Mouse (Mus musculus) MN1 (cell line): ENCODE data around the gene Aldh3b3.
"Not testable (repeated sequence)": the region's sequence is repeated elsewhere in the genome, so short reads cannot be mapped to it uniquely, and the experiment has no call there.

Experiments
- DNase-seq: peaks from one replicate; pipeline ENCODE4 v3.0.0-alpha.2; 2016; ENCODE audit warnings: low spot score

The Aldh3b3 gene

DNA sequence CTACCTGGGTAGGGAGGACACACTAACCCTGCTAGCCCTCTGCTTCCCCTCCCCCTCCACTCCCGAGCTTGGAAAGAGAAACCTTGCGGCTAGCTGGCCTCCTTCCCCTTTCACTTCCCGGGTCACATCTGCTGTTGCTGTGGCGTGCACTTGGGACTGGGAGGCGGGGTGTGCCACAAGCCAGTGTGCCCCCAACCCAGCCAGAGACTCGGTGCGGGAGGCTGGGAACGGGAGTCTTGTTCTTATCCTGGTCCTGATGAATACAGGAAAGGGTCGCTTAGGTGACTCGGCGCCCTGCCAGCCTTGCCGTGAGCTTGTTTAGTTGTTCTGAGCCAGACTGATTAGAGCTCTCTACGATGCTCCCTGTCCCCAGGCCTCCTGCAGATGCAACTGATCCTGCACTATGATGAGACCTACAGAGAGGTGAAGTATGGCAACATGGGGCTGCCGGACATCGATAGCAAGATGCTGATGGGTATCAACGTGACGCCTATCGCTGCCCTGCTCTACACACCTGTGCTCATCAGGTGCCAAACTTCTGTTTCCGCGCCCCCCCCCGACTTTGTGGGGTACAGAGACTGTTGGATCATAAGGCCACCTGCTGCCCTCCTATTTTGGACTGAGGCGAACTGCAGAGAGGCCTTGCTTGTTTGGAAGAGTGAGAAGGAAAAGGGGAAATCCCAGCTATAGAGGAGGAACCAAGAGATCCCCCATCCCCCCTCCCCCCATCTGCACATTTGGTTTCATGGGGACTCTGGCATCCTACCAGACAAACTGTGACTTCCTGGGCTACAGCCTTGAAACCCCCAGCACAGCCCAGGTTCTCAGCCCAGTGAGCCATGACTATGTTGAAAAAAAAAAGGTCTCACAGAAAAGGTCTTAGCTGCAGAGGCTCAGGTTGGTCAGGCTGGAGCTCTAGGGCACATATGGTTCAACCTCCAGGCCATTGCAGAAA, 22.3 kb upstream of the Aldh3b3 start:
- peak; percentile 43 for DNase-seq

DNA sequence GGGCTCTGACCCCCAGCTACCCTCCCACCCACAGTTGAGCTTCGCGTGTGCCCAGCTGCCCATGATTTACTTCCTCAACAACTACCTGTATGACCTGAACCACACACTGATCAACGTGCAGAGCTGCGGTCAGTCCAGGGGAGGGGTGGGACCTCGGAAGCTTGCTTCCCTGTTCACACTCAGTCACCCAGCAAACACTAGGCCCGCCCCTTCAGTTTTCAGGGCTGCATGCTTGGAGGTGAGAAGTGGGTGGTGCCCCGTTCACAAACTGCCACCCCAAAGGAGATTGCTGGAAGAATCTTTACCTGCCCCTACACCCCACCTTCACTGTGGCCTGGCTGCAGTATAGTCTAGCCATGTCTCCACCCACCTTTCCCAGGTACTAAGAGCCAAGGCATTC, 16.1 kb upstream of the Aldh3b3 start:
- DNase-seq: no peak

DNA sequence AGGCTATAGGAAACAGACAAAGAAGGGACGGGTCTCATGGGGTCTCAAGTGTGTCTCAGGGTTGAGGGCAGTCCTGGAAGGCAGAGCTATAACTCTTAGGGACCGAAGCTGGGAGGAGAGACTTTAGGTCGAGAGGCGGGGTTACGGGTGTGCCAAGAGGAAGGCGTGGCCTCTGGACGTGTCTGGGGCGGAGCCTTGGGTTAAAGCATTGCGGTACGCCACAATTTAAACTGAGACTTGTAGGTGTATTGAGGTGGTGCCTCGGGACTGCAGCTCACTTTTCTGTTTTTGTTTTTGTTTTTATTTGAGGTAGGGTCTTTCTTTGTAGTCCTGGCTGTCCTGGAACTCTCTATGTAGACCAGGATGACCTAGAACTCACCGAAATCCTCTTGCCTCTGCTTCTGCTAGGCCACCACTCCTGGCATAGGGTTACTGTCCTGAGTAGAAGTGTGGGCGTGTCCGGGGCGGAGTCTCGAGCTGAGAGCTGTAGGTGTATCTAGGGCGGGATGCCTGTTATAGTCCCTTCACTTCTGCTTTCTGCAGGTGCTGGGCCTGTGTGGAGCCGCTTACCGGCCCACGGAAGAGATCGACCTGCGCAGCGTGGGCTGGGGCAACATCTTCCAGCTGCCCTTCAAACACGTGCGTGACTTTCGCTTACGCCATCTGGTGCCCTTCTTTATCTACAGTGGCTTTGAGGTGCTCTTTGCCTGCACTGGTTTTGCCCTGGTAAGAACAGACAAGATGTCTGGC, 15.3 kb upstream of the Aldh3b3 start:
- no peak for DNase-seq

DNA sequence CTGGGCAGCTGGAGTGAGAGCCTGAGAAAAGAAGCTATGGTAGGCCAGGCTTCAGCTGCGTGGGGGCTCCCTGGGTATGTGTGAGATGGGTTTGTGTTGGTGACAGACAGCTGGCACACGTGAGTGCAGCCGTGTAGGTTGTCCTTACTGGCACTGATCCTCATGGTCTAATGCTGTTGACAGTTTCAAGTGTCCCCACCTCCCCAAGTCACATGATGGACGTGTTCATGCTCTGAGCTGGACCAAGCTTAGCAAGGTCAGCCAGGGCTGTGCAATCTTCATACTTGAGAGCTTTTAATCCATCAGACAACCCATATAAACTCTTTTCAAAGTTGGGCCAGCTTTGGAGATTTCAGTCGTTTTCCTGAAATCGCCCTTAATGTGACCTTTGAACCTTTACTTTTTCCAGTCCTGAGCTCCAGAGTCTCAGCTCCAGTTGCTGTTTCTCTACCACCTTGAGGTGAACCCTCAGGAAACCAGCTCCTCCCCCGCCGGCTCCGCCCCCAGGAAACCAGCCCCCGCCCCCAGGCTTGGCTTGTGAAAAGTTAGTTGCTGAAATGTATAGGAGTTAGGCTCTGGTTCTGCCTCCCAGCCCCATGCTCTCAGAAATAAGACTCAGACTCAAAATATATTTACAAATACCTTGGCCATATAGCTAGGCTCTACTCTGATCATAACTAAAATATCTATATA, 12.4 kb upstream of the Aldh3b3 start:
- DNase-seq: no peak

DNA sequence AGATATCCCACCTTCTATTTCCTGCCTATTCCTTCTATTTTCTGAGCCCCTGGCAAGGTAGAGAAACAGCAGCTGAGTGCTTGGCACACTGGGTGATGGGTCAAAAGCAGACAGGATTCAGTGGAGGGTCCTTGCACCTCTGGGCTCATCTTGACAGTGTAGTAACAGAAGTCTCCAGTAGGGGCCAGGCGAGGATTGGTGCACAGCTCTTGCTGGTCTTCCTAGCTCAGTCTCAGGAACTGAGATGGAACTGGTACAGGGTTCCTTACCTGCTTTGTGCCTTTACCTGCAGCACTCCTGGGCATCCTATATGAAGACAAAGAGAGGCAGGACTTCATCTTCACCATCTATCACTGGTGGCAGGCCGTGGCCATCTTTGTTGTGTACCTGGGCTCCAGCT, 11.7 kb upstream of the Aldh3b3 start:
- peak; percentile 63 for DNase-seq

DNA sequence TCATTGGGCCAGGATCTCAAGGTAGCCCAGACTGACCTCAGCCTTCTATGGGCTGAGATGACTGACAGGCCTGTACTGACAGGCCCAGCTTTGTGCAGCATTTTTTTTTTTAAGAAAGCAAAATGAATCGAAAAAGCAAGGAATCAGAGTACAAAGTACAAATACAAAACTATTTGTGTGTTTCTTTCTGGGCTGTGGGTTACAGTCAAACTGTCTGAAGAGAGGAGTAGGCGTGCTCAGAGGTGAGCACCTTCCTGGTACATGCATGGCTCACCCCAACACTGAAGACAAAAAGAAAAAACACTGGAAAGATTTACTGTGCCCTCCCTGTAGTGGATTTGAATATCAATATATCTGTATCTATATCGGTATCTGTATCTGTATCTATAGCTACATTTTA, 10.6 kb upstream of the Aldh3b3 start:
- no peak for DNase-seq

DNA sequence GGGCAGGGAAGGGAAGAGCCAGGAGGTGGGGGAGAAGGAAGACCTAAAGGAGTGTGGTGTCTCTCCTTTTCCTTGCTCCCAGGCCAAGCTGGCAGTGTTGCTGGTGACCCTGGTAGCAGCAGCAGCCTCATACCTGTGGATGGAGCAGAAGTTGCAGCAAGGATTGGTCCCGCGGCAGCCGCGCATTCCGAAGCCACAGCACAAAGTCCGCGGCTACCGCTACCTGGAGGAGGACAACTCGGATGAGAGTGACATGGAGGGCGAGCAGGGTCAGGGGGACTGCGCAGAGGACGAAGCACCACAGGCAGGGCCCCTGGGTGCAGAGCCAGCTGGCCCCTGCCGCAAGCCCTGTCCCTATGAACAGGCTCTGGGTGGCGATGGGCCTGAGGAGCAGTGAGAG, 9.9 kb upstream of the Aldh3b3 start:
- no peak for DNase-seq

DNA sequence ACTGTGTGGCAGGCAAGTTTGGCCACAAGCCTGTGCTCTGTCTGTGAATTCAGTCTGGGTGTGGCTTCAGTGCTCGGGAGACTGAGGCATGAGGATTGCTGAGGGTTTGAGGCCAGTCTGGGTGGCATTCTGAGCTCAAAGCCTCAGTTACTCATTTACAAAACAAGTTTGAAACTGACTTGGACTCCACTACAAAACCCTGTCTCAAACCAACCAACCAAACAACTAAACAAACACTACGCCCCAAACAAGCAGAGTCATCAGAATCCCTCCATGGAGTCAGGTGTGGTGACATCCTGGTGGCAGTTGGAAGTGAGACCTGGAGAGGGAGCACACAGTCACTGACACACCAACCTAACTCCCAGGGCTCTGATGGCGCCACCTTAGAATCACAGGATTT, 8.1 kb upstream of the Aldh3b3 start:
- no peak for DNase-seq

DNA sequence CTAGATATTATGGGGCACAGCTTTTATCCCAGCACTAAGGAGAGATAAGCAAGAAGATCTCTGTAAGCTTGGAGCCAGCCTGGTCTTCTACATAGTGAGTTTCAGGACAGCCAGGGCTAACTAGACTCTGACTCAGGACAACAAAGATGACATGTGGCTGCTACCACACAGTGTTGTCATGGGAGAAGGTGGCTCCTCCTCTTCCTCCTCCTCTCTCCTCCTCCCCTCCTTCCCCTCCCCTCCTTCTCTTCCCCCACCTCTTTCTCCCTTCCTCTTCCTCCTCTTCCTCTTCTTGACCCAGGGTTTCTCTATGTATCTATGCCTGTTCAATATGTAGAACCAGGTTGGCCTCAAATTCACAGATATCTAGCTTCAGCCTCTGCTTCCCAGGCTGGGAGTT, 7.0 kb upstream of the Aldh3b3 start:
- DNase-seq: no peak

DNA sequence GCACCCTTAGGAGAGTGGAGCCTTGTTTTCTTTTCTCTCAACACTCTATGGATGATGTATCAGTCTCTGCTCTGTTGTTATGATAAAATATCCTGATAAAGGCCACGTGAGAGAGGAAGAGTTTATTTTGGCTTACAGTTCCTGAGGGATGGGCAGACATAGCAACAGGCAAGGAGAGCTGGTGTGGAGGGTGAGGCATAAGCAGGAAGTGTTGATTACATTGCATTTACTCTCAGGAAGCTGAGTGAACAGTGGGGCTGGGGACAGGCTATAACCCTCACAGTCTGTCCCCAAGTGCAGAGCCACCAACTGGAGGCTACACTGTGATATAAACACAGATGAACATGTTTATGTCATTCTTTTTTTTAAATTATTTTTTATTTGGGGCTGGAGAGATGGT, 6.3 kb upstream of the Aldh3b3 start:
- no peak for DNase-seq

DNA sequence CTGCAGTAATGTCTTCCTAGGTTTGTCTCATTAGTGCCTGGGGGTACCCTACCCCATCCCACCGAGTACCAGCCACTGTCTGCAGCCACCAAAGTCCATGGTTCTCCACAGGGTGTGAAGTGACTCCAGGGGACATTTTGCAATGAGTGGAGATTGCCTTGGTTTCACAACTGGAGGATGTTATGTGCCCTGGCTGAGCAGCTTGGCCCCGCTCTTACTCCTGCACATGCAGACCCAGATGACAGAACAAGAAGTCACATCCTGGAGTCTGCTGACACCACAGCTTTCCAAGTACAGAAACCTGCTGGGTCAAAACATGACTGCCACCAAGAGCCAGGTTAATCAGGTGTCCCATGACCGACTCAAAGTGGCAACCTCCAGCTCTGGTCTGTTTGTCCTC, 3.4 kb upstream of the Aldh3b3 start:
- DNase-seq: no peak

DNA sequence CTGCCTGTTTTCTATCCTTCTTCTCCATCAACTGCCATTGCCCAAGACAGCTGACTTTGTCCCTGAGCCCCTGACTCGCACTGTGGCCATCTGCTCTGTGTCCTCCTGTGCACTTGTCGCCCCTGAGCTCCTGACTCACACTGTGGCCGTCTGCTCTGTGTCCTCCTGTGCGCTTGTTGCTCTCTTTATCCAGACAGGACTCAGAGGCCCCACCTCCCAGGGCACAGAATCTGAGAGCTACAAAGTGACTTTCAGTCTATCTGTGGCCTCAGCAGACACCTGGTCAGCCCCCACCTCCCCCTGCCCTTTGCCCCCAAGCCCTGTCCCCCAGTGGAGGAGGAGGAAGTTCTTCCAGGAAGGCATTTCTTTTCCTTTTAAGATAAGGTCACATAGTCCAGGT, 2.6 kb upstream of the Aldh3b3 start:
- DNase-seq: peak; percentile 19

DNA sequence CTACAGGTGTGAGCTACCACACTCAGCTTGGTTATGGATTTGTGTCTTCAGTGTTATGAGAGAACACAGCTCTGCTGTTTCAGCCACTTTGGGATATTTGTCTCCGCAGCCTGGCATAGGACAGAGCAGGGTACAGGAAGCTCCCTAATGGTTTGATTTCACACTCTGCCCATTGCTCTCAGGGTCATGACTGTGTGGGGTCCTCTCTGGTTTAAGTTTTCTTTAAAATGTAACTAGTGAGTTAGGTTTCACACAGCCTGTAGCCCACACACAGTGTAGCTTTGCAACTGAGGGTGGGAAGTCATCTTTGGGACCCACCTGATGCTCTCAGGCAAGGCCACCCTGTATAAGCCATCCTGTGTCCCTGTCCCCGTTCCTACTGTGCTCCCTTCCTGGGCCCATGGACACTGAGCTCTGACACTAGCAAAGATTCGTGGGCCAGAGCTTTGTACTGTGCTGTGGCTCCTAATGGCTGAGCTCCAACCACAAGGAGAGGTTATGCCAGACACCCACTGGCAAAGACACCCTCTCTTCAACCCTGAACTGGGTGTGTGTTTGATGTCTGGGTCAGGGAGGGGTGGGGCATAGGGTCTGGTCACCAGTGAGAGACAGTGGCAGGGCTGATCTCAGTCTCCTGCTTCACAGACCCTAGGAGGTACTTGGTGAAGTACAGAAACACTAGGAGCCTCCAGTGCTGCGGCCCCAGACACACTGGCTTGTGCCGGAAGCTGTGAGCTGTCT, 979 bp upstream of the Aldh3b3 start:
- DNase-seq: not testable (repeated sequence)

DNA sequence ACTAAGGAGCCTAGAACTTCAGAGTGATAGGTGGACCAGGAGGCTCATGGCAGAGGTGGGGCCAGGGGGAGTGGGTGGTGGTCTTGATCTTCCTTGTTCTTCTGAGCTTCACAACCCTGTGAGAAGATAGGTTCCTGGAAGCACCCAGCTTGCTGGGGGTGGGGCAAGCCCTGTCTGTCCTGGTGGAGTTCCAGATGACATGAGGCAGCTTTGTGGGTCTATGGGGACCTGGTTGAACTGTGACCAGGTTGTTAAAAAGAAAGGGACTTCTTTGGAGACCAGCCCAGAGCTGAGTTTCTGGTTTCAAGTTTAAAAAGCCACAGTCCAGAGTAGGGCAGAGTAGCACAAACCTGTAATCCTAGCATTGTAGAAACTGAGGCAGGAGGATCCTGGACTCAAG, 585 bp downstream of the Aldh3b3 start:
- DNase-seq: no peak

DNA sequence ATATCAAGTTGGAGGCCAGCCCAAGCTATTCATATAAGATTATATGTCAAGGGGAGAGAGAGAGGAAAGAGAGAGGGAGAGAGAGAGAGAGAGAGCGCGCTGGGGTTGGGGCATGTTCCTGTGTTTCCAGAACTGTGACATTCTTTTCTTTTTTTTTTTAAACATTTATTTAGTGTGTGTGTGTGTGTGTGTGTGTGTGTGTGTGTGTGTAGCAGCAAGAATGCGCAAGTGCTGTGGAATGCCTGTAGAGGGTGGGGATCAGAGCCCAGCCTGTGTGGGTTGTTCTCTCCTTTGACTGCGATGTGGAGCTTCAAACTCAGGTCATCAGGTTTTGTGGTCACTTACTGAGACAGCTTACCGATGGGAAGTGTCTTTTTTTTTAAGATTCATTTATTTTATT, 1.8 kb downstream of the Aldh3b3 start:
- DNase-seq: no peak

DNA sequence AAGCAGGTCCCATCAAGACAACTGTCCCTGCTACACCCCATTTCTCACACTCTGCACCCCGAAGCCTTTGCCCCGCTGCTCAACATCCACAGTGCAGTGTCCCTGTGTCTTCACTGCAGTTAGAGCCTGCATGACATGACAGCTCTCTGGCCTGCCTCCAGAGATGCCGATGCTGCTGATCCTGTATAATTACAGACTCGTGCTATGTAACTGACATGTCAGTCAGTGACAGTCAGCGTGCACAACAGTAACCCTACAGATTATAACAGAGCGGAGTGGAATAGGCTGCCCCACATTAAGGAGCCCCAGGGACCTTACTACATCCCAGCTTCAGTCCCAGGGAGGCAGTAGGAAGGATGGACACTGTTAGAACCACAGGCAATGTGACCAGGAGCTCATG, 3.4 kb downstream of the Aldh3b3 start:
- DNase-seq: not testable (repeated sequence)

DNA sequence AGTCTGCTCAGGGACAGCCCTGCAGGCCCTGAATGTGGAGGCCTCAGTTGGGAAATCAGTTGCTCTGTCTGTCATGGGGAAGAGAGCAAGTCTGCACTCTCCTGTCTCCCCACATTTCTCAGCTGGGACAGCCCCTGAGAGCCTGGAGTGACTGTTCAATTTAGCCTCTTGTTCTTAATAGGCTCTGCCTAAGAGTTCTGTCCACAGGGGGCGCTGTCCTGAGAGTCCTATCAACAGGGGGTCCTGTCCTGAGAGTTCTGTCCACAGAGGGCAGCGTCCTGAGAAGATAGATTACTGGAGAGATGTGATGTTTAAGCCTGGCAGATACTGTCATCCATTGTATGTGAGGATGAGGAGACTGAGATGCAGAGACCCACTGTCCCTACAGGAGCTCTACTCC, 4.0 kb downstream of the Aldh3b3 start:
- peak; percentile 12 for DNase-seq

DNA sequence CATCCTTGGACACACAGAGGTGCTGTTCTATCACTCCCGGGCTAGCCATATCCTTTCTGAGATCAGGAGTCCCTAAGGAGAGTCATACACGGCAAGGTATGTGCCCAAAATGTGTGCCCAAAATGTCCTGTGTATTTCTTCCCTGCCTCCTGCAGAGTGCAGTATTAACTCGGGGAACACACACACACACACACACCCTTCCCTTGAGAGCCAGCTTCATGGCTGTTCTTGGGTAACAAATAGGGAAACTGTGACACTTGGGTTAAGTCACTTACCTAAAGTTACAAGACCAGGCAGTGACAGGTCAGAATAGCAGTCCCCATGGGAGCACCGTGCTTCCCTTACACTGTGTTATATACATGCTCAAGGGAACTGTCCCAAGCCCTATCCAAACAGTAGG, 5.6 kb downstream of the Aldh3b3 start:
- DNase-seq: no peak

DNA sequence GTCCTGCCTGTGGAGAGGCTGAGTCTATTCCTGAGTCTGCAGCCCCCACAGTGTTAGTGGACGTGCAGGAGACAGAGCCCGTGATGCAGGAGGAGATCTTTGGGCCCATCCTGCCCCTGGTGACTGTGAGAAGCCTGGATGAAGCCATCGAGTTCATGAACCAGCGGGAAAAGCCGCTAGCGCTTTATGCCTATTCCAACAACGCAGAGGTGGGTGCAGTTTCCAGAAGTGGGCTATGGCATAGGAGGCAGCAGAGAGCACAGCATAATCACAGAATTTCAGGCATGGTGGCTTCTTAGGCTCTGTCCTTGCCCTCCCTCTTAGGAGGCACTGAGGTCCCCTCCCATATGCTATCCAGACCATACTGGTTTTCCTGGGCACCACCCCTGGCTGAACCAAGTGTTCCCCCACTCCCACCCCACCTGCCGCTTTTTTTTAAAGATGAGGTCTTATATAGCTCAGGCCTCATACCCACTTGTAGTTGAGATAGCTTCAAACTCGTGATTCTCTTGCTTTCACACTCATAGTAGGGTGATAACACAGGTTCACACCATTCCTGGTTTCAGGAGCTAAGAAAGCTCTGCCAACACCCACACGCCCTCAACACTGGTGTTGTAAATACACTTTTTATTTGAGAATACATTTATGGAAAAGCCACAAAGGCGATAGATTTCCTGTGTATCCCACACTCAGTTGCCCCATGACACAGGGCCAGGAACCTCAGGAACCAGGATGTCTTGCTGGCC, 8.1 kb downstream of the Aldh3b3 start:
- no peak for DNase-seq

DNA sequence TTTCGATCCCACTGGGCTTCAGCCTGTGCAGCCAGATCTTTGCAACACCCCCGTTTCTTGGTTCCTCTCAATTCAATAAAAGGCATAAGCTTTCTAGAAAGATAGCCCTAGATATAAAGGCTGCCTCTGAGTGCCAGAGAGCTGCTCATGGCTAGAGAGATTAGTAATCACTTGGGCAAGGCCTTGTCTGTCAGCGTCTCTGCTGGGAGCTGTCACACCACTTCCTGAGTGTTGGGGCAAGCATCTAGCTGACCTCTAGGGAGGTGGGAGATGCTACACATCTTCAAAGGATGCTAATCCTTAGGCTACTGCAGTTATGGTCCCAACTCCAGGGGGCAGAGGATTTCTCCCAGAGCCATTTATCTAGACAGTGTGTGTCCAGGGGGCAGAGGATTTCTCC, 8.8 kb downstream of the Aldh3b3 start:
- no peak for DNase-seq

DNA sequence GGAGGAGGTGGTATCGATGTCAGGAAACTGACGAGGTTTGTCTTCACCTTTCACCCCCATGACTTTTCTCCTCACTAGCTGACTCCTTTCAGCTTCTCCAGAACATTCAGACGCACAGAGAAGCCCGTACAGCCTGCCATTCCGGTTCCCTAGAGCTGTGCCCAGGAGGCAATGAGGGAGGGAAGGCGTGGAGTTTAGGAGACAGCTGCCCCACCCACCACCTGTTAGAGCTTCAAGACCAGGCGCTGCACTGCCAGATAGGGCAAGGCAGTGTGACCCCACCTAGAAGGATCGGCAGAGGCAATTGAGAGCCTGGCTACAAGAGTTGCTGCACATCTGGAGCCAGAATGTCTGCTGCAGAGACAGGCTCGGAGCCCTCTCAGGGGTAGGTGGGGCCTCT, 13.8 kb downstream of the Aldh3b3 start, which contains the start of gene Aldh3b2:
Gene Aldh3b2, plus strand, starts transcription at position 100 of the 400 bp plus-strand sequence.
- DNase-seq: no peak
